Mouse (Mus musculus): Measurements from ENCODE around the gene Tns1.

Tns1 gene

GRCm38 (mm10) chr1:74032966-74033365 lies 91.3 kb downstream of the Tns1 start:
- no peak for DNase-seq (ENCODE audit: low read depth, low spot score)

DNA sequence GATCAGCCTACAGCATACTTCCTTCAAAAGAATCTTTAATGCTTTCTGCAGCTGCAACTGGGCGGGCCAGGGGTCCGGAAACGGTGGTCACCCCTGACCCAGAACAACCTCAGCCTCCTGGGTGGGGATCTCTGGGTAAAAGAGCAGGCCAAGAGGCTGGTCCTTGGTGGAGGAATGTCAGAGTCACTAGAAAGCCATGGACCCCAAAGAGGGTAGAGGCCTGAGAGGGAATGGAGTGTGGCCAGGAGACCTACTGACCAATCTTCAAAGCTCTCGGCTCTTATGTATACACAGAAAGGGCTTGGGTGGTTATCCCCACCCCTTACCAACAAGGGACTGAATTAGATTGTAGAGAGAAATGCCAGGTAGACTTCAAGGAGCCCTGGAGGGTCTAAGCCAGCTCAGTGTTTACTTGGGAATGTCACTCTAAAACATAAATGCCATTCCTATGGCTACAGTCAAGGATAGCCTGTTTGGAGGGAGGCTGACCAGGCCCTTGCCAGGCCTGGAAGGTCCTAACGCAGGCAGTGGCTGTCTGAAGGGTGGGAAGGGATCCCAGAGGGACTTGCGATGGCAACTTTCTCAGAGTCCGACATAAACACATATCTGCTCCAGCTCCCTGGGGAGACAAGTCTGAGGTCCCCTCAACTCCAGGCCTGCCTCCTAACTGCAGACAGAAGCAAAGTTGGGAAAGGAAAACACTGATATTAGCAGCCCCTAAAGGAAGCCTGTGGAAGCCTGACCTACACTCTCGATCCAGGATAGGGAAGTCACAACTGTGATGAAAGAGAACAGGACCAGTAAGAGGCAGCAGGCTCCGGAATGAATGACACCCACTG lies 92.3 kb downstream of the Tns1 start:
- no peak for DNase-seq (ENCODE audit: low read depth, low spot score)

- no peak for DNase-seq (ENCODE audit: low read depth, low spot score)
These were observed 93.3 kb downstream of the Tns1 start for GRCm38 (mm10) chr1:74030901-74031360.

- no peak for DNase-seq (ENCODE audit: low read depth, low spot score)
These were observed 94.0 kb downstream of the Tns1 start for GRCm38 (mm10) chr1:74030285-74030684.

DNA sequence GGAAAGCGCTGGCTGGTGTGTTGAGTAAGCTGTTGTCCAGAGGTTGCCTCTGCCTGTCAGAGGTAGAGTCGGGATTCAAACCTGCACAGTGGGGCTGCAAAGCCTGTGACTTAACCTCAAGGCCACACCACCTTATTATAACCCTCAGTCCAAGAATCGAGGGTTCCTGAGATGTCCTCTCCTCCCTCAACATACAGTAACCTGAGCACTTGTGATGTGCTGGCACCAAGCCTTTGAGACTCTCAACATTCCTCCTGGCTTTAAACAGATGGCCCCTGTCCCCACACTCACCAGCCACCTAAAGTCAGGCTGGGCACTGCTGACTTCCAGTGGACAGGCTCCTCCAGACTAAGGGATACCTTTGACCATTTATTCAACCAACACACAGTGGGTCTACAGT lies 94.6 kb downstream of the Tns1 start:
- DNase-seq (ENCODE audit: low read depth, low spot score) = no peak

GRCm38 (mm10) chr1:74028881-74029266 lies 95.4 kb downstream of the Tns1 start:
- no peak for DNase-seq (ENCODE audit: low read depth, low spot score)

- DNase-seq (ENCODE audit: low read depth, low spot score) = no peak
These were observed 96.0 kb downstream of the Tns1 start for GRCm38 (mm10) chr1:74028118-74028880.

- DNase-seq (ENCODE audit: low read depth, low spot score) = no peak
These were observed 96.6 kb downstream of the Tns1 start for GRCm38 (mm10) chr1:74027559-74028091.

DNA sequence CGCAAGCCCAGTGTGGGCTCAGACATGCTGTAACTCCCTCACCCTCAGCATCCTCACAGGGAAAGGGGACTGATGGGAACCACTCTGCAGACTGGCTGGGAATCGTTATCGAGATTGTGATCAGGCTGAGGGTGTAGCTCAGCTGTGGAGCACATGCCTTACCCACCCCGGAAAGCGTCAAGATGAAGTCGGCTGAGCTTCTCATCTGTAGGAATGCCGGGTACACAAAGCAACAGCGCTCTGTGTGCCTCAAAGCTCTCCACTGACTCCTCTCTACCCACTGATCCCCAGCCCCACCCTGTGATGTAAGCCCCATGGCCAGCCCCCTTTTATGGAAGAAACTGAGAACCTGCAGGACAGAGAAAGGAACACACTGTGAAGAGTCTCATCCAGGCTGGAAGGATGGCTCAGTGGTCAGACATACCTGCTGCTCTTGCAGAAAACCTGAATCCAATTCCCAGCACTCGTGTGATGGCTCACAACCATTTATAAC lies 97.5 kb downstream of the Tns1 start:
- DNase-seq (ENCODE audit: low read depth, low spot score) = no peak

DNA sequence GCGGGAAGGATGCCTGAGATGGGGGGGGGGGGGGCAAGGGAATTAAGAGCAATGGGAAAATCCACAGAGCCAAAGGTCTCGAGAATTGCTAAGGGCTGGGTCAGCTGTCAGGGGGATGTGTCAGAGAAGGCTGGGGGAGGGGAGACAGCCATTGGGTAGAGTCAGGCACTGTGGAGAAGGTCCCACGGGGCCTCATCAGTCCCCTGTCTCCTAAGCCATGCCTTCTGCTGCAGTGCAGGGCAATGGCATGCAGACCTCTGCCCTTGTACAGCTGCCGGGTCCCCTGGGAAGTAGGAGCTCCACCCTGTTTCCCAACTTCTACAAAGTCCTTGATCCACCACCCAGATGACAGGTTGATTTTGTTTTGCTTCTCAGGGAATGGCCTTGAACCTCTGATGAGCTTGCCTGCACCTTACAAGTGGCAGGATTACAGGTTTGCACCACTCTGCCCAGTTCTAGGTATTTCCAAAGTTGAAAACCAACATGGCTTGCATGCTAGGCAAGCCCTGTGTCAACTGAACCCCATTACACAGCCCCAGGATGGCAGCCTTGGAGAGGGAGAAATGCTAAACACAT lies 98.5 kb downstream of the Tns1 start:
- no peak for DNase-seq (ENCODE audit: low read depth, low spot score)

GRCm38 (mm10) chr1:74025227-74025626 lies 99.0 kb downstream of the Tns1 start:
- no peak for DNase-seq (ENCODE audit: low read depth, low spot score)

- DNase-seq (ENCODE audit: low read depth, low spot score) = no peak
These were observed 99.6 kb downstream of the Tns1 start for GRCm38 (mm10) chr1:74024452-74025190.

DNA sequence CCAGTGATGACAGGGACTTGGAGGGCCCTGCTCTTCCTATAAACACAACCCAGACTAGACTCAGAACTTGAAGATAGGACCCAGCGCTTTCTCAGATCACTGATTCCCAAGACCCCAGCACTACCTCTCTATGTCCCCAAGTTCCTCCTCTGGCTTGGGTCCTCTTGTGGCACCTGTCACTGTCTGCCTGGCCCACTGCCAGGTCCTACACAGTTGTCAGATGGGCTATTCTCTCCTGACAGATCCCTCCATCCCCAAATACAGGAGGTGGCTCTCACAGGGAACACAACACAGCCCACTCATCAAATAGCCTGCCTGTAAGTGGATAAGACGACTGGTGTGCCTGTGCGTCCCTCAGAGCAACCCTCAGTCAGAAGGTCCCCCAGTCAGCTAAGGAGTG lies 101.3 kb downstream of the Tns1 start:
- no peak for DNase-seq (ENCODE audit: low read depth, low spot score)

GRCm38 (mm10) chr1:74022536-74022935 lies 101.7 kb downstream of the Tns1 start:
- no peak for DNase-seq (ENCODE audit: low read depth, low spot score)

DNA sequence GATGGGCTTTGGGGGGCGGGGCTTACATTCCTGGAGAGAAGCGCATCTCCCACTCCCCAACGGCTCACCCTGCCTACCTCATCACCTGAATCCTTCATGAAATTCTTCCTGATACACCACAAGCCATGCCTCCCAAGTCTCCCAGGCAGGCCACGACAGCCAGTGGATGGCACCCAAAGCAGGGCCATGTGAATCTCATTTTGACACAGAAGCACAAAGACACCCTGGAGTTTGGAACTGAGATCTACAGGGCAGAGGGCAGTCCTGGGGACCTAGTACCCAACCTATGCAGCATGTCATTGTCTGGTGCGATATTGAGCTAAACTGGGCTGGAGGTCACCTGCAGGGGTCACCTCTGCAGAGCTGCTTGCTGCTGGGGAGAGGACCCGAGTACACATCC lies 104.0 kb downstream of the Tns1 start:
- no peak for DNase-seq (ENCODE audit: low read depth, low spot score)

DNA sequence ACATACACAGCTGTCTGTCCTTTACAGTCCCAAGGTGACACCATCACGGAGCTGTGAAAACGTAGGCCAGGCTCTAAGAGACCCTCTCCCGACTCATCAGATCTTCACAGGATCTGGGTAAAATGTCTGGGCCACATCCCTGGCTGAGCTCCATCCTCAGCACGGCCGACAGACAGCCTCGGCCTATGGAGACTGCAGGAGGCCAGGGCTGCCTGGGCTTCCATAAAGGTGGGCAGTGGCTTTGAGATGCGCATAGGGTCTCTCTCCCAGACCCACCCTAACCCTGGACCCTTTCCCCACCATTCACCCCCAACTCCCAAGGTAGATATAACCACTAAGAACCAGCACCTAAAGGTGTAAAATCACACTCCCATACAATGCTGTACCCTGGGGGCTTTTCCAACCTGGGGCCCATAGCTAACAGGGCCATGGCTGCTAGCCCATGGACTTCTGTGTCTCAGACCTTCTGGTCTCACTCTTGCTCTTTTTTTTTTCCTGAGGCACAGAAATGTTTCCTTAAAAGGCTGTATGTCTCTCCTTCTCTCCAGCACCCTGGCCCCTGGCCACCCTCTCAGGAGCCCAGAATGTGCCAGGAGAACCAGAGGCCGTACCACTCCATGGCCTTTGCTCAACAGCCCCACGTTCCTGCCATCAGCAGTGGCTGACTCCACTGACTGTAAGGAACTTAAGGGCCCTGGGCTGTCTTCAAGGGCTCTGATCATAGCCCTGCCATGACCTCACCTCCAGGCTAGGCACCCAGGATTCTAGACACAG lies 106.7 kb downstream of the Tns1 start:
- no peak for DNase-seq (ENCODE audit: low read depth, low spot score)

GRCm38 (mm10) chr1:74016618-74017017 lies 107.6 kb downstream of the Tns1 start:
- DNase-seq (ENCODE audit: low read depth, low spot score) = no peak

DNA sequence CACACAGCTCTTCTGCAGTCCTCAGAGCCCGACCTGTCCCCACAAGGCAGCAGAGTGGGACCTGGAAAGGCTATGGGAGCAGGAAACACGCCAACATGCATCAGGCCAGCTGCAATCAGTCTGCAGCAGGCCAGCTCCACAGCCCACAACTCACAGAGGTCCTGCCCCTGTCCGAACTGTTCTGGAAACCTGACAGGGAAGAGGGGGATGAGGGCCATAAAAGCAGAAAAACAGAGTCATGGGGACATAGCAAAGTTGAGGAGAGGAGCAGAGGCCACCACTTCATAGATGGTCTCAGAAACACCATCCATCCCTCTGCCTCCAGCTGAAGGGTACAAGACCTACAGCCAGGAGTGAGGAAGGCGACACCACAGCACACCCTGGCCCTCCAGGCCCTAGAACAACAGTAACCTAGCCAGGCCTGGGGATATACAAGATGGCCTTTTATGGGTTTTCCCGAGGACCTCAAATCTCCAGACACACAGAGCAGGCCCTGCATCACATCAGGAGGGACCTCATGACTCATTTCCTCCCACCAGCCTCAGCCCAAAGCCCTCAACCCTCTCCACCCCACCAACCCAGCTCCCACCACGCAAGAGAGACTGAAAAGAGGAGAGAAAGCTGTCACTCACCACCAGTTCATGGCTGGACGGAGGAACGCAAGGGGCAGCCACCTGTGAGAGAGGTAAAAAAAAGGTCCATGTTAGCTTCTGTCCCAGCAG lies 108.6 kb downstream of the Tns1 start:
- no peak for DNase-seq (ENCODE audit: low read depth, low spot score)

DNA sequence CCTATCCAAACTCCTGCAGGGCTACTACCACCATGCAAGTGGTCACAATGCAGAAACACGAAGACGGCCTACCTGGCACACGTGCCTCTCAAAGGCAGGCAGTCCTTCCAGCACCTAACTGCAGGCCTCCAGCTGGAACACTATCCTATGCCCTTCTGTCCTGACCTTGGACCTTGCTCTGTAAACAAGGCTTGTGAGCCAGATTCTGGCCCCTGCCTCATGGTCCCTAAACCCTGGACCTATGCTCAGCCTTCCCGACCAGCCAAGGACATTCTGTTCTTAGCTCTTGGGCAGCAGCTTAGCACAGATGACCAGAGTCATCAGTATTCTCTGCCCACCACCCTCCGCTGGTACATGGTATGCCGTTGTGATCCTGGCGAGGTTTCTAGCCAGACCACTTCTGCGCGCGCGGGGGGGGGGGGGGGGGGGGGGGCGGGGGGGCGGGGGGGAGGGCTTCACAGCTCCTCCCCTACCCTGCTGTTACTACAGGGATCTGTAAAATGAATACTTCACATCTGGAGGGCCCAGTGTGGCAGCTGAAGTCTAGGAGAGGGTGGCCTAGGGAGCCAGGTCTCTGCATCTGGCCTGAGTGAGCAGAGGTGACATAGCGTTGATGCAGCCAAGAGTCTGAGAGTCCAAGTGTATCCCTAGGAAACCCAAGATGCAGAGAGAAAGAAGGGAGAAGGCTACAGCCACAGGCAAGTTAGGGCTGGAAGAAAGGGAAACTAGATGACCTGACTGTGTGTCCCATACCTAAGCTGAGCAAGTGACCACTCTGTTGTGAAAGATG lies 109.5 kb downstream of the Tns1 start:
- no peak for DNase-seq (ENCODE audit: low read depth, low spot score)

Measured in A20 (cell line).